Mouse (Mus musculus): Measurements from ENCODE around the gene Npas2. TPM values are rescaled to one million over a fixed set of nuclear protein-coding genes. Genes with fewer than 3 reads are reported as not detected.

Npas2 gene
- polyA plus RNA-seq, 1 experiment from 2014 or later, result not detected

- no peak overlapping the region for H3K27ac ChIP-seq (replicated peaks)
- H3K9me3 ChIP-seq, result no peaks in the 10 kb centered on the region
- no peak overlapping the region for H3K4me2 ChIP-seq (replicated peaks)
- 90% methylated on average over 6 of the region's 6 CpGs for WGBS
- H3K4me3 ChIP-seq, result no peak overlapping the region
- no peaks in the 10 kb centered on the region for H3K27me3 ChIP-seq
- H3K36me3 ChIP-seq, result no peaks in the 10 kb centered on the region
- H3K4me1 ChIP-seq, result no peaks in the 10 kb centered on the region
- no peak for ATAC-seq (ENCODE audit: low FRiP score, low read depth)
- H3K9ac ChIP-seq (replicated peaks), result no peak overlapping the region
These were observed 214.6 kb downstream of the Npas2 start for GRCm38 (mm10) chr1:39408123-39408522.

- H3K27me3 ChIP-seq, result no peaks in the 10 kb centered on the region
- H3K4me1 ChIP-seq, result no peaks in the 10 kb centered on the region
- H3K9ac ChIP-seq (replicated peaks), result no peak overlapping the region
- WGBS, result 74% methylated on average over 7 of the region's 7 CpGs
- ATAC-seq (ENCODE audit: low FRiP score, low read depth), result no peak
- H3K36me3 ChIP-seq, result no peaks in the 10 kb centered on the region
- H3K9me3 ChIP-seq, result no peaks in the 10 kb centered on the region
- H3K4me3 ChIP-seq, result no peak overlapping the region
- H3K27ac ChIP-seq (replicated peaks), result no peak overlapping the region
- no peak overlapping the region for H3K4me2 ChIP-seq (replicated peaks)
These were observed 215.1 kb downstream of the Npas2 start for GRCm38 (mm10) chr1:39408668-39409067.

- H3K9ac ChIP-seq (replicated peaks), result no peak overlapping the region
- H3K36me3 ChIP-seq, result no peaks in the 10 kb centered on the region
- no peaks in the 10 kb centered on the region for H3K27me3 ChIP-seq
- no peak overlapping the region for H3K27ac ChIP-seq (replicated peaks)
- no peak overlapping the region for H3K4me3 ChIP-seq
- ATAC-seq (ENCODE audit: low FRiP score, low read depth), result no peak
- no peaks in the 10 kb centered on the region for H3K9me3 ChIP-seq
- WGBS, result 88% methylated on average over 19 of the region's 19 CpGs
- no peak overlapping the region for H3K4me2 ChIP-seq (replicated peaks)
- no peaks in the 10 kb centered on the region for H3K4me1 ChIP-seq
These were observed 216.7 kb downstream of the Npas2 start for GRCm38 (mm10) chr1:39410085-39410821.

Small RNA genes within 50 kb of the gene (microRNA-seq; reads per million reads assigned to microRNA genes)
- gene Mir6349, result not detected

Other genes starting within 250 kb of the Npas2 start
- 162 and 171 TPM in 2 replicates for gene Pdcl3, start 208.1 kb upstream of the Npas2 start, polyA plus RNA-seq (2016; fragmentation: Nextera tagmentation; extraction: Ambion mirVana)
- 371 and 423 TPM in 2 replicates for gene Rpl31, start 174.1 kb downstream of the Npas2 start, polyA plus RNA-seq (2016; fragmentation: Nextera tagmentation; extraction: Ambion mirVana)